9 mouse cellular contexts compared by ENCODE assay signal in the genomic region with DNA sequence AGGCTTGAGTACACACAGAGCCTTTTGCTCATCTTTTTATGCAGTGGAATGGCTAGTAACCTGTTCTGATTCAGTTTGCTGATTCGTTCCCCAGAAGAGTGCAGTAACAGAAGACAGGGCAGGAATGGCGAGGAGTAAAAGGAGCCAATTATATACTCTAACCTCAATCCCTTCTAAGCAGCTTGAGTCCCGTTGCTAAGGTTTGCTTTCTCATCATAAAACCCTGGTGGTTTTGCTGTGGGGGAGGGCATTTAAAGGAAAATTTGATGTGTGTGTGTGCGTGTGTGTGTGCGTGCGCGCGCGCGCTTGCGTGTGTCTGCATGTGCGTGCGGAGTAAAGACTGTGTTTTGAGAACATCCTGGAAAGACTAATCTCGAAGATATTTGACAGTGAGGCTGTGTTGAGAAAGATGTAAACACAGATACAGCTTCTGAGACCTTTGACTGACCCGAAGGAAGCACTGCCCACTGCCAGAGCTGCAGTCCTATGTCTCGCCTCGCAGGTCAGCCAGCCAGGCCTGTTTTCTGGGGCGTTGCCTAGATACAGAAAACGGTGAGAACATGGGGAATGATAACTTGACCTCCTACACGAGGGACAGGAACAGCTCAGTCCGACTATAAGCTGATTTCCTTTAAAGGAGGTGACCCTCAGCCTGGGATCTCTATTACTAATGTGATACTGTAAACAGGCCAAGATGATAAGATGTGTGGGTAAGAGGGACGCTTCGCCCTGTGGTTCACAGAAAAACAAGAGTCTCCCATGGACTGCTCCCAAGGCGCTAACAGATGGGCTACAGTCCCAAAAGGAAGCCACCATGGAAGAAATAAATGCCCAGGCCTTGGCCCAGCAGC. TPM values are rescaled to one million over a fixed set of nuclear protein-coding genes. Genes with fewer than 3 reads are reported as not detected.
DNase-seq lines count a peak whose midpoint lies in the region; ATAC-seq and TF ChIP-seq lines count a peak whose summit lies in the region.
"Had no signal": no experiment of that assay in that cellular context is flagged by ENCODE, and none has a peak within 500 bp of the region (broad histone marks: within the 10 kb centered on the region; RNA-seq: fewer than 3 reads in every experiment).

No protein-coding gene starts in this region.

- 65% methylated on average over 24 of the region's 24 CpGs for WGBS in midbrain, postnatal 0 days
- 81% methylated on average over 24 of the region's 24 CpGs for WGBS in midbrain, embryonic 13.5 days
- 57% methylated on average over 24 of the region's 24 CpGs for WGBS in heart, embryonic 10.5 days
- 45% methylated on average over 24 of the region's 24 CpGs for WGBS in lung, adult 2 months
- WGBS in forebrain, embryonic 12.5 days, result 86% methylated on average over 24 of the region's 24 CpGs

- 0 out of 2 replicates have a peak, but pooled peaks have one; percentile 23 for ATAC-seq in midbrain, postnatal 0 days (ENCODE audit: low FRiP score)
- no peak for ATAC-seq in midbrain, embryonic 13.5 days
- ATAC-seq in monocyte, adult 5-6 weeks (replicated peaks; ENCODE audit: insufficient number of reproducible peaks, low FRiP score, low TSS enrichment, poor library complexity, severe bottlenecking), result no peak
- no peak for ATAC-seq in forebrain, embryonic 12.5 days (ENCODE audit: low FRiP score)
- ATAC-seq: forebrain, embryonic 15.5 days had no signal

- DNase-seq in midbrain, postnatal 0 days (ENCODE audit: low spot score), result no peak
- DNase-seq in heart, embryonic 10.5 days (ENCODE audit: low spot score), result peak; percentile 87
- peak; percentile 47 for DNase-seq in lung, adult 2 months
- DNase-seq in testis, postnatal 10 days (ENCODE audit: low spot score), result peak; percentile 59
- no peak for DNase-seq in adrenal gland, postnatal 4 days (ENCODE audit: low spot score in 2 of 2)

- TF ChIP-seq POLR2A in lung, adult 2 months (IDR thresholded peaks at IDR 0.05; ENCODE audit: borderline replicate concordance, extremely low read depth, low read depth, low read length), result no peak

- H3K9me3 ChIP-seq in midbrain, postnatal 0 days (ENCODE audit: low read length), result no peaks in the 10 kb centered on the region
- no peaks in the 10 kb centered on the region for H3K9me3 ChIP-seq in midbrain, embryonic 13.5 days
- no peaks in the 10 kb centered on the region for H3K9me3 ChIP-seq in heart, embryonic 10.5 days
- H3K9me3 ChIP-seq in forebrain, embryonic 12.5 days, result no peaks in the 10 kb centered on the region
- H3K9me3 ChIP-seq: forebrain, embryonic 15.5 days had no signal

- no peak for TF ChIP-seq CTCF in midbrain, postnatal 0 days (IDR thresholded peaks at IDR 0.05)
- no peak for TF ChIP-seq CTCF in lung, adult 2 months (IDR thresholded peaks at IDR 0.05; ENCODE audit: insufficient read depth, low read length)

- H3K27me3 ChIP-seq in midbrain, postnatal 0 days (ENCODE audit: insufficient read depth, low read length), result no peaks in the 10 kb centered on the region
- no peaks in the 10 kb centered on the region for H3K27me3 ChIP-seq in midbrain, embryonic 13.5 days
- no peaks in the 10 kb centered on the region for H3K27me3 ChIP-seq in heart, embryonic 10.5 days (ENCODE audit: insufficient read depth, poor library complexity, severe bottlenecking)
- no peaks in the 10 kb centered on the region for H3K27me3 ChIP-seq in forebrain, embryonic 12.5 days
- H3K27me3 ChIP-seq: forebrain, embryonic 15.5 days had no signal

- no peak overlapping the region for H3K27ac ChIP-seq in midbrain, postnatal 0 days (ENCODE audit: low read depth, low read length)
- H3K27ac ChIP-seq in midbrain, embryonic 13.5 days, result no peak overlapping the region
- peak overlapping the region; percentile 85 for H3K27ac ChIP-seq in heart, embryonic 10.5 days
- no peak overlapping the region for H3K27ac ChIP-seq in forebrain, embryonic 12.5 days
- H3K27ac ChIP-seq: forebrain, embryonic 15.5 days had no signal

- H3K9ac ChIP-seq in midbrain, postnatal 0 days (replicated peaks; ENCODE audit: low read length, poor library complexity, severe bottlenecking), result no peak overlapping the region
- no peak overlapping the region for H3K9ac ChIP-seq in midbrain, embryonic 13.5 days (replicated peaks)
- no peak overlapping the region for H3K9ac ChIP-seq in forebrain, embryonic 12.5 days
- H3K9ac ChIP-seq: forebrain, embryonic 15.5 days had no signal

- H3K4me1 ChIP-seq in midbrain, postnatal 0 days (ENCODE audit: insufficient read depth, low read length), result no peaks in the 10 kb centered on the region
- no peaks in the 10 kb centered on the region for H3K4me1 ChIP-seq in midbrain, embryonic 13.5 days (replicated peaks)
- H3K4me1 ChIP-seq in heart, embryonic 10.5 days, result peaks cover 18% of the 10 kb centered on the region
- H3K4me1 ChIP-seq in lung, adult 2 months (ENCODE audit: control insufficient read depth, insufficient read depth, low read length), result peaks cover 13% of the 10 kb centered on the region
- no peaks in the 10 kb centered on the region for H3K4me1 ChIP-seq in forebrain, embryonic 12.5 days
- H3K4me1 ChIP-seq: forebrain, embryonic 15.5 days had no signal

- H3K4me3 ChIP-seq in midbrain, postnatal 0 days (ENCODE audit: low read depth, low read length), result no peak overlapping the region
- H3K4me3 ChIP-seq in midbrain, embryonic 13.5 days (replicated peaks), result no peak overlapping the region
- no peak overlapping the region for H3K4me3 ChIP-seq in heart, embryonic 10.5 days
- H3K4me3 ChIP-seq in lung, adult 2 months (replicated peaks; ENCODE audit: extremely low read depth, low read depth, low read length), result no peak overlapping the region
- H3K4me3 ChIP-seq in forebrain, embryonic 12.5 days (replicated peaks), result no peak overlapping the region
- H3K4me3 ChIP-seq: forebrain, embryonic 15.5 days had no signal

- no peaks in the 10 kb centered on the region for H3K36me3 ChIP-seq in midbrain, postnatal 0 days (ENCODE audit: insufficient read depth, low read length)
- H3K36me3 ChIP-seq in midbrain, embryonic 13.5 days, result no peaks in the 10 kb centered on the region
- H3K36me3 ChIP-seq in heart, embryonic 10.5 days, result no peaks in the 10 kb centered on the region
- no peaks in the 10 kb centered on the region for H3K36me3 ChIP-seq in forebrain, embryonic 12.5 days (replicated peaks)
- H3K36me3 ChIP-seq: forebrain, embryonic 15.5 days had no signal

- no peak overlapping the region for H3K4me2 ChIP-seq in midbrain, postnatal 0 days (ENCODE audit: low read depth, low read length, poor library complexity, severe bottlenecking)
- no peak overlapping the region for H3K4me2 ChIP-seq in midbrain, embryonic 13.5 days (replicated peaks)
- no peak overlapping the region for H3K4me2 ChIP-seq in forebrain, embryonic 12.5 days
- H3K4me2 ChIP-seq: forebrain, embryonic 15.5 days had no signal

RNA-seq across cellular contexts. Expression of a gene that starts 39.5 kb away (rescaled TPM):
- 5.4 and 6.5 TPM in 2 replicates for total RNA-seq in midbrain, postnatal 0 days (2014; rRNA removed)
- polyA plus RNA-seq in midbrain, postnatal 0 days (2015; fragmentation: Nextera tagmentation; extraction: Ambion mirVana), result 1.9 and 2.1 TPM in 2 replicates
- 1.3 and 1.6 TPM in 2 replicates for polyA plus RNA-seq in midbrain, embryonic 13.5 days (2015; fragmentation: Nextera tagmentation; extraction: Ambion mirVana)
- 4.0 and 4.6 TPM in 2 replicates for polyA plus RNA-seq in heart, embryonic 10.5 days (2016; fragmentation: Nextera tagmentation; extraction: Ambion mirVana)
- 46.7 and 51.8 TPM in 2 replicates for polyA plus RNA-seq in lung, adult 2 months (2012; rRNA removed)
- 4.6 to 10.5 TPM (median 7.5 TPM) in 3 replicates for total RNA-seq in monocyte, adult 5-6 weeks (2017)
- 10 to 100 TPM; 19.7 to 24.6 TPM for total RNA-seq in adrenal gland, postnatal 4 days (2021)
- polyA plus RNA-seq in forebrain, embryonic 12.5 days (2016; fragmentation: Nextera tagmentation; extraction: Ambion mirVana), result 2.1 and 2.9 TPM in 2 replicates

RNA-seq across cellular contexts. Expression of a gene that starts 50.9 kb away (rescaled TPM):
- total RNA-seq in midbrain, postnatal 0 days (2014; rRNA removed), result 1.3 and 2.3 TPM in 2 replicates
- 0.88 and 0.90 TPM in 2 replicates for polyA plus RNA-seq in midbrain, postnatal 0 days (2015; fragmentation: Nextera tagmentation; extraction: Ambion mirVana)
- 15.9 and 16.3 TPM in 2 replicates for polyA plus RNA-seq in midbrain, embryonic 13.5 days (2015; fragmentation: Nextera tagmentation; extraction: Ambion mirVana)
- polyA plus RNA-seq in heart, embryonic 10.5 days (2016; fragmentation: Nextera tagmentation; extraction: Ambion mirVana), result 30.0 and 31.8 TPM in 2 replicates
- polyA plus RNA-seq in lung, adult 2 months (2012; rRNA removed), result 0.38 and 0.40 TPM in 2 replicates
- total RNA-seq in monocyte, adult 5-6 weeks (2017), result 2.9 to 4.1 TPM (median 3.4 TPM) in 3 replicates
- 10 to 100 TPM in 1 of 2 experiments, 1 to 10 TPM in 1; 10.0 to 11.0 TPM for total RNA-seq in adrenal gland, postnatal 4 days (2021)
- polyA plus RNA-seq in forebrain, embryonic 12.5 days (2016; fragmentation: Nextera tagmentation; extraction: Ambion mirVana), result 52.9 and 54.7 TPM in 2 replicates

Comparison
In these comparisons a context has a peak if more than half of its experiments do, and no peak if none do; other contexts are left out.
1. DNase-seq: peak in heart, embryonic 10.5 days (single experiment), lung, adult 2 months (single experiment) and testis, postnatal 10 days (single experiment); none in midbrain, postnatal 0 days (single experiment) and adrenal gland, postnatal 4 days (0 of 2).